Mouse (Mus musculus) kidney, adult 2 months (tissue): ENCODE measurements around the gene Mylip.

Experiments
- CTCF ChIP-seq: fragments of 200-500 bp; conservative IDR thresholded peaks from 2 replicates; pipeline ENCODE4 v1.5.1; 2011; ENCODE audit warnings: low read depth, mild to moderate bottlenecking, control low read depth, low read length, moderate library complexity, mixed read lengths; ENCODE audit not compliant: insufficient read depth, insufficient read length
- POLR2A ChIP-seq: fragments of 200-500 bp; IDR thresholded peaks from one replicate; pipeline ENCODE4 v1.6.1; 2011; ENCODE audit warnings: low read depth, low read length, control low read depth

GRCm38 (mm10) chr13:45343541-45343940 is 46.0 kb upstream of the Mylip start:
- no peak for TF ChIP-seq CTCF
- TF ChIP-seq POLR2A: no peak
